8 mouse cellular contexts compared by ENCODE assay signal in genomic region chr13:109992775-109993505, GRCm38 (mm10).
DNase-seq lines count a peak whose midpoint lies in the region; ATAC-seq lines count a peak whose summit lies in the region.

No protein-coding gene starts in this region.

- intact Hi-C loops in heart, postnatal 36 days (cut with DNase I) = no loop called here

- H3K27me3 ChIP-seq in embryonic facial prominence, embryonic 14.5 days (replicated peaks; ENCODE audit: control insufficient read depth, insufficient read depth, low read length) = no peaks in the 10 kb centered on the region
- H3K27me3 ChIP-seq in limb, embryonic 15.5 days = no peaks in the 10 kb centered on the region

- H3K4me2 ChIP-seq in embryonic facial prominence, embryonic 14.5 days (ENCODE audit: low read depth, low read length) = 0 out of 2 replicates have a peak overlapping the region, but pooled peaks have one; percentile 5
- no peak overlapping the region for H3K4me2 ChIP-seq in limb, embryonic 15.5 days

- peak; percentile 36 for DNase-seq in layer of hippocampus, adult 11-12 months (ENCODE audit: low spot score)
- DNase-seq in layer of hippocampus, adult 9-10 months (ENCODE audit: low spot score) = no peak
- peak; percentile 91 for DNase-seq in adrenal gland, postnatal 14 days
- DNase-seq in embryonic facial prominence, embryonic 14.5 days (ENCODE audit: low spot score) = peak; percentile 91
- DNase-seq in heart, postnatal 36 days = peak; percentile 66 to 71
- DNase-seq in spleen, adult 12 weeks (ENCODE audit: low spot score) = no peak
- DNase-seq in thymus, postnatal 10 days (ENCODE audit: low spot score in 2 of 2) = no peak

- WGBS in embryonic facial prominence, embryonic 14.5 days = 28% methylated on average over 5 of the region's 5 CpGs
- 32% methylated on average over 5 of the region's 5 CpGs for WGBS in limb, embryonic 15.5 days

- no peaks in the 10 kb centered on the region for H3K9me3 ChIP-seq in embryonic facial prominence, embryonic 14.5 days (ENCODE audit: control insufficient read depth, low read length)
- H3K9me3 ChIP-seq in limb, embryonic 15.5 days = no peaks in the 10 kb centered on the region

- no peaks in the 10 kb centered on the region for H3K36me3 ChIP-seq in embryonic facial prominence, embryonic 14.5 days (ENCODE audit: control insufficient read depth, insufficient read depth, low read length)
- no peaks in the 10 kb centered on the region for H3K36me3 ChIP-seq in limb, embryonic 15.5 days

- H3K4me1 ChIP-seq in embryonic facial prominence, embryonic 14.5 days (ENCODE audit: control insufficient read depth, insufficient read depth, low read length) = peaks cover 12% of the 10 kb centered on the region; the same call in 1 of the 2 replicates
- H3K4me1 ChIP-seq in limb, embryonic 15.5 days = peaks cover 15% of the 10 kb centered on the region

- H3K4me3 ChIP-seq in embryonic facial prominence, embryonic 14.5 days (ENCODE audit: low read depth, low read length) = no peak overlapping the region
- H3K4me3 ChIP-seq in limb, embryonic 15.5 days = no peak overlapping the region

- H3K27ac ChIP-seq in embryonic facial prominence, embryonic 14.5 days (replicated peaks; ENCODE audit: low read depth, low read length) = peak overlapping the region; percentile 23; the same call in 1 of the 2 replicates
- H3K27ac ChIP-seq in limb, embryonic 15.5 days = peak overlapping the region; percentile 57

- peak; percentile 72 for ATAC-seq in embryonic facial prominence, embryonic 14.5 days (ENCODE audit: low read depth)
- ATAC-seq in limb, embryonic 15.5 days (ENCODE audit: insufficient number of reproducible peaks, low FRiP score, low TSS enrichment, low read depth) = no peak

- no peak overlapping the region for H3K9ac ChIP-seq in embryonic facial prominence, embryonic 14.5 days (ENCODE audit: low read depth, low read length)
- no peak overlapping the region for H3K9ac ChIP-seq in limb, embryonic 15.5 days

Comparison
In these comparisons a context has a peak if more than half of its experiments do, and no peak if none do; other contexts are left out.
1. DNase-seq: peak in layer of hippocampus, adult 11-12 months (single experiment), adrenal gland, postnatal 14 days (single experiment), embryonic facial prominence, embryonic 14.5 days (single experiment) and heart, postnatal 36 days (2 of 2); none in layer of hippocampus, adult 9-10 months (single experiment), spleen, adult 12 weeks (single experiment) and thymus, postnatal 10 days (0 of 2).